Mouse (Mus musculus): Measurements from ENCODE around the gene Pdik1l. TPM values are rescaled to one million over a fixed set of nuclear protein-coding genes. Genes with fewer than 3 reads are reported as not detected.
A peak's percentile ranks its signal among the peaks of the same experiment; 100 is the strongest.

The Pdik1l gene
- total and polyA plus RNA-seq, 2 experiments from 2014 or later: 9.4 to 31.0 TPM

- Histone ChIP-seq H3K4me3 (ENCODE audit: low read depth, low read length) (peak overlapping the region; percentile 91), H3K27ac (ENCODE audit: low read depth) (peak overlapping the region; percentile 81), H3K9ac (replicated peaks; ENCODE audit: low read depth, low read length) (peak overlapping the region; percentile 86), H3K9me3 (replicated peaks; ENCODE audit: control insufficient read depth, low read length) (no peaks in the 10 kb centered on the region), H3K27me3 (ENCODE audit: control insufficient read depth, insufficient read depth, low read length) (no peaks in the 10 kb centered on the region), H3K36me3 (replicated peaks; ENCODE audit: control insufficient read depth, insufficient read depth, low read length) (peaks cover 27% of the 10 kb centered on the region), H3K4me2 (ENCODE audit: low read depth, low read length) (peak overlapping the region; percentile 95), H3K4me1 (ENCODE audit: control insufficient read depth, insufficient read depth) (peaks cover 27% of the 10 kb centered on the region)
- 3% methylated on average over 59 of the region's 59 CpGs for WGBS
- ATAC-seq (ENCODE audit: insufficient read depth, low read depth) (peak; percentile 21), DNase-seq (ENCODE audit: low spot score) (peak; percentile 25)
- no peak for TF ChIP-seq EP300 (IDR thresholded peaks at IDR 0.05; ENCODE audit: low read depth)
- no peak for TF ChIP-seq CTCF (IDR thresholded peaks at IDR 0.05; ENCODE audit: low read depth)
These were observed 1.2 kb downstream of the Pdik1l start for GRCm38 (mm10) chr4:134286226-134287167.

- WGBS: 50% methylated on average over 2 of the region's 2 CpGs
- no peak for DNase-seq (ENCODE audit: low spot score)
- H3K9me3 ChIP-seq (replicated peaks; ENCODE audit: control insufficient read depth, low read length): no peaks in the 10 kb centered on the region
- H3K27me3 ChIP-seq (ENCODE audit: control insufficient read depth, insufficient read depth, low read length): no peaks in the 10 kb centered on the region
- no peak for TF ChIP-seq EP300 (IDR thresholded peaks at IDR 0.05; ENCODE audit: low read depth)
- no peak for TF ChIP-seq CTCF (IDR thresholded peaks at IDR 0.05; ENCODE audit: low read depth)
- H3K4me3 ChIP-seq (ENCODE audit: low read depth, low read length): no peak overlapping the region
- H3K9ac ChIP-seq (replicated peaks; ENCODE audit: low read depth, low read length): no peak overlapping the region
- no peak overlapping the region for H3K27ac ChIP-seq (ENCODE audit: low read depth)
- peaks cover 27% of the 10 kb centered on the region for H3K4me1 ChIP-seq (ENCODE audit: control insufficient read depth, insufficient read depth)
- H3K4me2 ChIP-seq (ENCODE audit: low read depth, low read length): no peak overlapping the region
- peaks cover 38% of the 10 kb centered on the region for H3K36me3 ChIP-seq (replicated peaks; ENCODE audit: control insufficient read depth, insufficient read depth, low read length)
- ATAC-seq (ENCODE audit: insufficient read depth, low read depth): no peak
These were observed 2.8 kb downstream of the Pdik1l start for GRCm38 (mm10) chr4:134284942-134285341.

GRCm38 (mm10) chr4:134273417-134274345 lies 14.0 kb downstream of the Pdik1l start:
- DNase-seq (ENCODE audit: low spot score) (no peak), ATAC-seq (ENCODE audit: insufficient read depth, low read depth) (no peak; the same call in 1 of the 2 replicates)
- H3K27me3 ChIP-seq (ENCODE audit: control insufficient read depth, insufficient read depth, low read length): no peaks in the 10 kb centered on the region
- H3K36me3 ChIP-seq (replicated peaks; ENCODE audit: control insufficient read depth, insufficient read depth, low read length): peaks cover 26% of the 10 kb centered on the region
- peaks cover 5% of the 10 kb centered on the region; the same call in 1 of the 2 replicates for H3K4me1 ChIP-seq (ENCODE audit: control insufficient read depth, insufficient read depth)
- H3K9ac ChIP-seq (replicated peaks; ENCODE audit: low read depth, low read length): no peak overlapping the region
- WGBS: 2% methylated on average over 14 of the region's 14 CpGs
- peak overlapping the region; percentile 11; the same call in 1 of the 2 replicates for H3K27ac ChIP-seq (ENCODE audit: low read depth)
- TF ChIP-seq EP300 (IDR thresholded peaks at IDR 0.05; ENCODE audit: low read depth) (no peak), CTCF (IDR thresholded peaks at IDR 0.05; ENCODE audit: low read depth) (no peak)
- peak overlapping the region; percentile 54 for H3K4me2 ChIP-seq (ENCODE audit: low read depth, low read length)
- H3K4me3 ChIP-seq (ENCODE audit: low read depth, low read length): peak overlapping the region; percentile 31
- H3K9me3 ChIP-seq (replicated peaks; ENCODE audit: control insufficient read depth, low read length): no peaks in the 10 kb centered on the region

GRCm38 (mm10) chr4:134272731-134273416 lies 14.8 kb downstream of the Pdik1l start:
- Histone ChIP-seq H3K27ac (ENCODE audit: low read depth) (0 out of 2 replicates have a peak overlapping the region, but pooled peaks have one; percentile 11), H3K4me2 (ENCODE audit: low read depth, low read length) (peak overlapping the region; percentile 54), H3K9me3 (replicated peaks; ENCODE audit: control insufficient read depth, low read length) (no peaks in the 10 kb centered on the region), H3K36me3 (replicated peaks; ENCODE audit: control insufficient read depth, insufficient read depth, low read length) (peaks cover 18% of the 10 kb centered on the region), H3K27me3 (ENCODE audit: control insufficient read depth, insufficient read depth, low read length) (no peaks in the 10 kb centered on the region), H3K4me3 (ENCODE audit: low read depth, low read length) (peak overlapping the region; percentile 31), H3K9ac (replicated peaks; ENCODE audit: low read depth, low read length) (no peak overlapping the region), H3K4me1 (ENCODE audit: control insufficient read depth, insufficient read depth) (peaks cover 5% of the 10 kb centered on the region; the same call in 1 of the 2 replicates)
- 11% methylated on average over 13 of the region's 13 CpGs for WGBS
- ATAC-seq (ENCODE audit: insufficient read depth, low read depth) (no peak), DNase-seq (ENCODE audit: low spot score) (no peak)
- TF ChIP-seq EP300 (IDR thresholded peaks at IDR 0.05; ENCODE audit: low read depth) (no peak), CTCF (IDR thresholded peaks at IDR 0.05; ENCODE audit: low read depth) (no peak)

GRCm38 (mm10) chr4:134271979-134272378 lies 15.7 kb downstream of the Pdik1l start:
- ATAC-seq (ENCODE audit: insufficient read depth, low read depth) (no peak), DNase-seq (ENCODE audit: low spot score) (no peak)
- Histone ChIP-seq H3K9me3 (replicated peaks; ENCODE audit: control insufficient read depth, low read length) (no peaks in the 10 kb centered on the region), H3K4me3 (ENCODE audit: low read depth, low read length) (no peak overlapping the region), H3K4me1 (ENCODE audit: control insufficient read depth, insufficient read depth) (peaks cover 5% of the 10 kb centered on the region; the same call in 1 of the 2 replicates), H3K9ac (replicated peaks; ENCODE audit: low read depth, low read length) (no peak overlapping the region), H3K36me3 (replicated peaks; ENCODE audit: control insufficient read depth, insufficient read depth, low read length) (peaks cover 9% of the 10 kb centered on the region), H3K27ac (ENCODE audit: low read depth) (no peak overlapping the region), H3K27me3 (ENCODE audit: control insufficient read depth, insufficient read depth, low read length) (no peaks in the 10 kb centered on the region), H3K4me2 (ENCODE audit: low read depth, low read length) (no peak overlapping the region)
- 85% methylated on average over 7 of the region's 7 CpGs for WGBS
- TF ChIP-seq EP300 (IDR thresholded peaks at IDR 0.05; ENCODE audit: low read depth): no peak
- TF ChIP-seq CTCF (IDR thresholded peaks at IDR 0.05; ENCODE audit: low read depth): no peak

Data from heart, postnatal 0 days (tissue).